In genomic region chr12:99515481-99515880, GRCm38 (mm10) we compare ENCODE assay signal across 25 mouse cellular contexts. TPM values are rescaled to one million over a fixed set of nuclear protein-coding genes. Genes with fewer than 3 reads are reported as not detected.
DNase-seq lines count a peak whose midpoint lies in the region; ATAC-seq lines count a peak whose summit lies in the region.
"Had no signal": no experiment of that assay in that cellular context is flagged by ENCODE, and none has a peak within 500 bp of the region (broad histone marks: within the 10 kb centered on the region; RNA-seq: fewer than 3 reads in every experiment).

No protein-coding gene starts in this region.

- H3K4me3 ChIP-seq in megakaryocyte, embryonic 14.5 days (replicated peaks), result peak overlapping the region; percentile 28
- H3K4me3 ChIP-seq in heart, embryonic 10.5 days, result no peak overlapping the region
- H3K4me3 ChIP-seq: embryonic facial prominence, embryonic 10.5 days; embryonic facial prominence, embryonic 13.5 days; erythroblast, embryonic 14.5 days; forebrain, embryonic 12.5 days; forebrain, embryonic 15.5 days; heart, embryonic 13.5 days had no signal

- 66% methylated on average over 3 of the region's 3 CpGs for WGBS in heart, embryonic 10.5 days

- ATAC-seq in megakaryocyte, adult 5-6 weeks (ENCODE audit: poor library complexity, severe bottlenecking), result no peak
- ATAC-seq in inflammation-experienced regulatory T-cells, adult 6 months, result peak; percentile 59
- ATAC-seq: forebrain, embryonic 15.5 days had no signal

- H3K36me3 ChIP-seq in megakaryocyte, embryonic 14.5 days (replicated peaks; ENCODE audit: low read length), result peaks cover 33% of the 10 kb centered on the region
- no peaks in the 10 kb centered on the region for H3K36me3 ChIP-seq in heart, embryonic 10.5 days
- H3K36me3 ChIP-seq: embryonic facial prominence, embryonic 10.5 days; embryonic facial prominence, embryonic 13.5 days; forebrain, embryonic 12.5 days; forebrain, embryonic 15.5 days; heart, embryonic 13.5 days had no signal

- 0 out of 2 replicates have a peak, but pooled peaks cover 3% of the 10 kb centered on the region for H3K9me3 ChIP-seq in megakaryocyte, embryonic 14.5 days
- no peaks in the 10 kb centered on the region for H3K9me3 ChIP-seq in heart, embryonic 10.5 days
- H3K9me3 ChIP-seq: embryonic facial prominence, embryonic 10.5 days; embryonic facial prominence, embryonic 13.5 days; forebrain, embryonic 12.5 days; forebrain, embryonic 15.5 days; heart, embryonic 13.5 days had no signal

- no peak overlapping the region for H3K27ac ChIP-seq in heart, embryonic 10.5 days
- H3K27ac ChIP-seq: embryonic facial prominence, embryonic 10.5 days; embryonic facial prominence, embryonic 13.5 days; forebrain, embryonic 12.5 days; forebrain, embryonic 15.5 days; heart, embryonic 13.5 days; hindbrain, embryonic 14.5 days had no signal

- H3K4me1 ChIP-seq in megakaryocyte, embryonic 14.5 days, result peaks cover 47% of the 10 kb centered on the region
- peaks cover 11% of the 10 kb centered on the region; the same call in 1 of the 2 replicates for H3K4me1 ChIP-seq in heart, embryonic 10.5 days

- DNase-seq in thymus, postnatal 25 days, result peak; percentile 8
- DNase-seq in thymus, postnatal 14 days, result no peak
- DNase-seq in heart, embryonic 10.5 days (ENCODE audit: low spot score), result no peak
- DNase-seq in natural killer cell, adult 2 months (ENCODE audit: low spot score in 2 of 2), result no peak
- DNase-seq: adrenal gland, adult 8-10 months; adrenal gland, postnatal 25 days; cerebellum, adult 11-12 months; cerebellum, adult 8-10 months; cerebellum, postnatal 10 days; cerebellum, postnatal 36 days; embryo, embryonic 11 days; gastrocnemius, postnatal 25 days; heart, adult 18-20 months; heart, postnatal 14 days; heart, postnatal 4 days had no signal

- no peaks in the 10 kb centered on the region for H3K27me3 ChIP-seq in megakaryocyte, embryonic 14.5 days (replicated peaks)
- H3K27me3 ChIP-seq in heart, embryonic 10.5 days (ENCODE audit: insufficient read depth, poor library complexity, severe bottlenecking), result no peaks in the 10 kb centered on the region
- H3K27me3 ChIP-seq: embryonic facial prominence, embryonic 13.5 days; forebrain, embryonic 12.5 days; forebrain, embryonic 15.5 days; heart, embryonic 13.5 days had no signal

RNA-seq across cellular contexts. Expression of gene Foxn3, which starts 47.9 kb away (rescaled TPM):
- 7.7 and 20.5 TPM in 2 replicates for polyA plus RNA-seq in megakaryocyte, embryonic 14.5 days (2012; ENCODE audit: insufficient read depth, low replicate concordance)
- 43.6 and 45.6 TPM in 2 replicates for total RNA-seq in megakaryocyte, adult 5-6 weeks (2015)
- 17.4 and 19.6 TPM in 2 replicates for total RNA-seq in megakaryocyte, adult 5-6 weeks (2017)
- 100 to 1,000 TPM in 1 of 3 experiments, 10 to 100 TPM in 2; 65.0 to 119 (median 97.5) TPM for polyA plus RNA-seq in inflammation-experienced regulatory T-cells, adult 6 months (2017; shearing (Covaris generic))
- polyA plus RNA-seq in heart, embryonic 10.5 days (2016; fragmentation: Nextera tagmentation; extraction: Ambion mirVana), result 60.5 and 65.2 TPM in 2 replicates
